Mouse (Mus musculus) heart, embryonic 14.5 days (tissue): Measurements from ENCODE around the gene Camk2b. TPM values are rescaled to one million over a fixed set of nuclear protein-coding genes. Genes with fewer than 3 reads are reported as not detected.

Experiments
- ATAC-seq: fragments of 200-750 bp; cut with Nextera tagmentation; 2 replicates; pipeline ENCODE4 v1.8.0; 2017; ENCODE audit warnings: low read depth, moderate TSS enrichment; ENCODE audit not compliant: insufficient number of reproducible peaks, insufficient read depth, low FRiP score
- H3K27ac ChIP-seq, 2 experiments: fragments of 200-500 bp in 1 of 2; fragments of 300-500 bp in 1 of 2; sonication (generic) in 1 of 2; replicated peaks in 1 of 2; 2 replicates each; pipeline ENCODE4 v1.5.1; 2012 to 2014; ENCODE audit warnings: low read depth in 2 of 2, low read length in 2 of 2, control low read depth in 1 of 2, mild to moderate bottlenecking in 1 of 2, mixed read lengths in 1 of 2; ENCODE audit not compliant: control insufficient read depth in 1 of 2, insufficient read depth in 1 of 2
- H3K27me3 ChIP-seq: fragments of 300-500 bp; sonication (generic); 2 replicates; pipeline ENCODE4 v1.6.1; 2014; ENCODE audit warnings: mild to moderate bottlenecking, low read length, control low read depth; ENCODE audit not compliant: control insufficient read depth, insufficient read depth
- H3K36me3 ChIP-seq: fragments of 300-500 bp; sonication (generic); 2 replicates; pipeline ENCODE4 v1.6.1; 2014; ENCODE audit warnings: mild to moderate bottlenecking, control low read depth, low read length, mixed read lengths; ENCODE audit not compliant: control insufficient read depth, insufficient read depth
- H3K4me1 ChIP-seq, 2 experiments: fragments of 200-500 bp in 1 of 2; fragments of 300-500 bp in 1 of 2; sonication (generic) in 1 of 2; 2 replicates each; pipeline ENCODE4 v1.6.1; 2012 to 2014; ENCODE audit warnings: low read length in 2 of 2, control low read depth in 1 of 2, mixed read lengths in 1 of 2; ENCODE audit not compliant: control insufficient read depth in 2 of 2, insufficient read depth in 2 of 2
- H3K4me2 ChIP-seq: fragments of 300-500 bp; sonication (generic); 2 replicates; pipeline ENCODE4 v1.6.1; 2014; ENCODE audit warnings: mild to moderate bottlenecking, low read length
- H3K4me3 ChIP-seq, 2 experiments: fragments of 200-500 bp in 1 of 2; fragments of 300-500 bp in 1 of 2; sonication (generic) in 1 of 2; 2 replicates each; pipeline ENCODE4 v1.5.1; 2012 to 2014; ENCODE audit warnings: low read length in 2 of 2, mild to moderate bottlenecking in 2 of 2, control low read depth in 1 of 2, low read depth in 1 of 2, moderate library complexity in 1 of 2; ENCODE audit not compliant: control insufficient read depth in 1 of 2, insufficient read depth in 1 of 2
- H3K9ac ChIP-seq: fragments of 300-500 bp; sonication (generic); 2 replicates; pipeline ENCODE4 v1.6.1; 2014; ENCODE audit warnings: mild to moderate bottlenecking, low read length
- H3K9me3 ChIP-seq: fragments of 300-500 bp; sonication (generic); 2 replicates; pipeline ENCODE4 v1.6.1; 2016; ENCODE audit warnings: low read length, control low read depth; ENCODE audit not compliant: control insufficient read depth
- WGBS: fragments of 180-500 bp; shearing (Covaris S2); extraction: QIAGEN DNeasy Blood & Tissue Kit; methylation state at CpG from one replicate; pipeline ENCODE4 v1.1.7; 2014; 5-methylcytosine and 5-hydroxymethylcytosine counted together
- polyA plus RNA-seq: library from polyadenylated mRNA; unstranded; fragments of >200 nt; fragmentation: Nextera tagmentation; extraction: Ambion mirVana; gene quantifications from 2 replicates; pipeline ENCODE4 v1.2.1, GENCODE M21; 2014

Gene Camk2b
- polyA plus RNA-seq, 1 experiment from 2014 or later, result 2.5 TPM

- Histone ChIP-seq H3K27ac (peak overlapping the region; percentile 36 to 96; a peak in 3 of 4 replicates), H3K9ac (peak overlapping the region; percentile 58), H3K4me2 (no peak overlapping the region), H3K27me3 (no peaks in the 10 kb centered on the region), H3K4me1 (peaks cover 40 to 48% of the 10 kb centered on the region in 2 experiments), H3K36me3 (no peaks in the 10 kb centered on the region), H3K4me3 (no peak overlapping the region), H3K9me3 (no peaks in the 10 kb centered on the region)
- WGBS, result 18% methylated on average over 2 of the region's 2 CpGs
- ATAC-seq, result no peak
Observed at GRCm38 (mm10) chr11:6003046-6003639, 63.0 kb downstream of the Camk2b start.

GRCm38 (mm10) chr11:6001981-6002649 lies 64.0 kb downstream of the Camk2b start:
- H3K4me3 ChIP-seq, result no peak overlapping the region
- no peaks in the 10 kb centered on the region for H3K27me3 ChIP-seq
- no peaks in the 10 kb centered on the region for H3K36me3 ChIP-seq
- no peak overlapping the region for H3K4me2 ChIP-seq
- no peaks in the 10 kb centered on the region for H3K9me3 ChIP-seq
- peaks cover 40 to 48% of the 10 kb centered on the region in 2 experiments for H3K4me1 ChIP-seq
- H3K9ac ChIP-seq, result peak overlapping the region; percentile 58
- H3K27ac ChIP-seq, result peak overlapping the region; percentile 13 to 96
- 64% methylated on average over 9 of the region's 9 CpGs for WGBS
- no peak for ATAC-seq

GRCm38 (mm10) chr11:6000961-6001682 lies 65.0 kb downstream of the Camk2b start:
- no peak overlapping the region for H3K4me3 ChIP-seq
- H3K27me3 ChIP-seq, result no peaks in the 10 kb centered on the region
- 56% methylated on average over 14 of the region's 14 CpGs for WGBS
- no peak for ATAC-seq
- H3K36me3 ChIP-seq, result no peaks in the 10 kb centered on the region
- H3K4me1 ChIP-seq, result peaks cover 41 to 50% of the 10 kb centered on the region in 2 experiments
- peak overlapping the region; percentile 58 for H3K9ac ChIP-seq
- H3K4me2 ChIP-seq, result peak overlapping the region; percentile 34; the same call in 1 of the 2 replicates
- H3K9me3 ChIP-seq, result no peaks in the 10 kb centered on the region
- peak overlapping the region; percentile 74 to 96 for H3K27ac ChIP-seq

GRCm38 (mm10) chr11:5999832-6000771 lies 66.1 kb downstream of the Camk2b start:
- peak overlapping the region; percentile 96 to 98 for H3K27ac ChIP-seq
- ATAC-seq, result peak; percentile 94
- H3K36me3 ChIP-seq, result no peaks in the 10 kb centered on the region
- peak overlapping the region; percentile 34; the same call in 1 of the 2 replicates for H3K4me2 ChIP-seq
- no peak overlapping the region for H3K4me3 ChIP-seq
- 0% methylated on average over 8 of the region's 8 CpGs for WGBS
- peaks cover 42 to 51% of the 10 kb centered on the region in 2 experiments for H3K4me1 ChIP-seq
- no peaks in the 10 kb centered on the region for H3K9me3 ChIP-seq
- H3K27me3 ChIP-seq, result no peaks in the 10 kb centered on the region
- peak overlapping the region; percentile 50; the same call in 1 of the 2 replicates for H3K9ac ChIP-seq

- no peak for ATAC-seq
- no peaks in the 10 kb centered on the region for H3K27me3 ChIP-seq
Observed at GRCm38 (mm10) chr11:5998472-5998871, 67.7 kb downstream of the Camk2b start.

GRCm38 (mm10) chr11:5995989-5996388 lies 70.2 kb downstream of the Camk2b start:
- Histone ChIP-seq H3K4me3 (no peak overlapping the region), H3K9ac (no peak overlapping the region), H3K27ac (no peak overlapping the region), H3K9me3 (no peaks in the 10 kb centered on the region), H3K36me3 (no peaks in the 10 kb centered on the region), H3K4me1 (peaks cover 20 to 22% of the 10 kb centered on the region in 2 experiments), H3K4me2 (no peak overlapping the region), H3K27me3 (no peaks in the 10 kb centered on the region)
- 7% methylated on average over 8 of the region's 8 CpGs for WGBS
- ATAC-seq, result no peak

More at GRCm38 (mm10) chr11:5998472-5998871, 67.7 kb downstream of the Camk2b start:
- H3K27ac ChIP-seq, result no peak overlapping the region
- no peak overlapping the region for H3K4me2 ChIP-seq
- 91% methylated on average over 2 of the region's 2 CpGs for WGBS
- H3K9me3 ChIP-seq, result no peaks in the 10 kb centered on the region
- H3K4me3 ChIP-seq, result no peak overlapping the region
- H3K36me3 ChIP-seq, result no peaks in the 10 kb centered on the region
- peaks cover 42 to 47% of the 10 kb centered on the region in 2 experiments for H3K4me1 ChIP-seq
- H3K9ac ChIP-seq, result no peak overlapping the region

GRCm38 (mm10) chr11:5994880-5995279 lies 71.3 kb downstream of the Camk2b start:
- peaks cover 11 to 12% of the 10 kb centered on the region in 2 experiments for H3K4me1 ChIP-seq
- no peak overlapping the region for H3K9ac ChIP-seq
- no peak overlapping the region for H3K4me3 ChIP-seq
- H3K9me3 ChIP-seq, result no peaks in the 10 kb centered on the region
- H3K27ac ChIP-seq, result no peak overlapping the region
- H3K27me3 ChIP-seq, result no peaks in the 10 kb centered on the region
- no peaks in the 10 kb centered on the region for H3K36me3 ChIP-seq
- ATAC-seq, result no peak
- no peak overlapping the region for H3K4me2 ChIP-seq
- 76% methylated on average over 3 of the region's 3 CpGs for WGBS
